Mouse (Mus musculus): ENCODE results near the gene L1cam.

GRCm38 (mm10) chrX:73931871-73932270, 36.0 kb upstream of the L1cam start:
- TF ChIP-seq CTCF (conservative IDR thresholded peaks at IDR 0.05; ENCODE audit: low read length) (no peak), NANOG (IDR thresholded peaks at IDR 0.05; ENCODE audit: borderline replicate concordance, low read length) (no peak), POU5F1 (IDR thresholded peaks at IDR 0.05; ENCODE audit: borderline replicate concordance, low read length) (no peak)
